Mouse (Mus musculus): ENCODE measurements at regions not wholly inside any gene's neighbourhood (a gene's known extent, or its start where the extent isn't known, plus 50 kb on each side); places are given as distances from the start of the nearest gene placed in this dataset.

DNA sequence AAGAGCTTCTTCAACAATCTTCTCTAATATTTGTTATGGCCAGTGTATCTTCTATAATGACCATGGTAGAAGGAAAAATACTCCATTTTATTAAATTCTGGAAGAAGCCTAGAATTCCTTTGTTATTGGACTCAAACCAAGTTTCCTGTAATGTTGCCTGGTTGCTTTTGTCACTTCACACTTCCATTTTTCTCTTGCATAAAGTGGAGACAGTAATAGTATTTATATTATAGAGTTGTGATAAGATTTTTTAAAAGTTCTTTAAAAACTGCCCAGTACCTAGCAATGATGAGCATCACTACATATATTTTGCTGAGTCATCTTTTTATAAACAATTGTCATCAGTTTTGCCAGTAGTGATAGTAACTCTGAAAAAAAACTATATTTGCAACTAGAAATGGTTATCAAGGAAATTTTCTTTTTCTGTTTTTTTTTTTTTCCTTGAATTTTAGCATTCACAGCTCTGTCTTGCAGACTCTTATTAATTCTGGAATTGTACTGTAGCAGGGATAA, 415.2 kb upstream of the Aga start:
- Histone ChIP-seq H3K27me3 (ENCODE audit: control insufficient read depth, insufficient read depth, low read length) (no peaks in the 10 kb centered on the region), H3K4me3 (replicated peaks; ENCODE audit: low read length) (no peak overlapping the region), H3K4me1 (replicated peaks; ENCODE audit: control insufficient read depth, insufficient read depth, low read length) (no peaks in the 10 kb centered on the region), H3K4me2 (replicated peaks) (no peak overlapping the region), H3K27ac (no peak overlapping the region), H3K36me3 (replicated peaks; ENCODE audit: control insufficient read depth, insufficient read depth) (no peaks in the 10 kb centered on the region), H3K9me3 (ENCODE audit: control insufficient read depth, low read length) (no peaks in the 10 kb centered on the region), H3K9ac (no peak overlapping the region)
- ATAC-seq (ENCODE audit: low FRiP score): no peak
- no peak for DNase-seq (ENCODE audit: low spot score)

- H3K4me2 ChIP-seq (replicated peaks): no peak overlapping the region
- H3K27ac ChIP-seq: no peak overlapping the region
- WGBS: 70% methylated on average over 6 of the region's 6 CpGs
- DNase-seq (ENCODE audit: low spot score): no peak
- H3K27me3 ChIP-seq (ENCODE audit: control insufficient read depth, insufficient read depth, low read length): no peaks in the 10 kb centered on the region
- H3K36me3 ChIP-seq (replicated peaks; ENCODE audit: control insufficient read depth, insufficient read depth): no peaks in the 10 kb centered on the region
- no peaks in the 10 kb centered on the region for H3K4me1 ChIP-seq (replicated peaks; ENCODE audit: control insufficient read depth, insufficient read depth, low read length)
- no peak for ATAC-seq (ENCODE audit: low FRiP score)
- H3K4me3 ChIP-seq (replicated peaks; ENCODE audit: low read length): no peak overlapping the region
- no peak overlapping the region for H3K9ac ChIP-seq
- no peaks in the 10 kb centered on the region for H3K9me3 ChIP-seq (ENCODE audit: control insufficient read depth, low read length)
Measured at GRCm38 (mm10) chr8:53140041-53140440, 371.5 kb upstream of the Aga start.

DNA sequence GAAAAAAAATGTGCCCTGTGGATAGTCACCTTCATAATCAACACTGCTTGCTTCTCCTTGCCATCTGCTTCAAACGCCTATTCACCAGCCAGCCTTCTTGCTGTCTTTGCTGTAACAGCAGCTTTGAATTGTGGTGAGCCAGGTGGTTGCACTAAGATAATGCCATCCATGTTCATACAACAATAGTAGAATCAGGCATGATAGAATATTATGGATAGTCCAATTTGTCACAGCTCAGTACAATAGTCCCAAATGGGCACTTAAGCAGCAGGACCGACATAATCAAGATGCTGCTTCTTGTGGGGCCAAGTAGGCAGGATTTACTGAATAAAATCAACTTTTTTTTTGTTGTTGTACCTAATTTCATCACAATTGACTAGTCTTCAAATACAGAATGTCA, 362.6 kb upstream of the Aga start:
- peak; percentile 29 for DNase-seq (ENCODE audit: low spot score)
- H3K9ac ChIP-seq: no peak overlapping the region
- no peak for ATAC-seq (ENCODE audit: low FRiP score)
- H3K4me1 ChIP-seq (replicated peaks; ENCODE audit: control insufficient read depth, insufficient read depth, low read length): no peaks in the 10 kb centered on the region
- H3K27me3 ChIP-seq (ENCODE audit: control insufficient read depth, insufficient read depth, low read length): no peaks in the 10 kb centered on the region
- H3K4me3 ChIP-seq (replicated peaks; ENCODE audit: low read length): no peak overlapping the region
- no peak overlapping the region for H3K4me2 ChIP-seq (replicated peaks)
- H3K27ac ChIP-seq: no peak overlapping the region
- WGBS: 40% methylated on average over 2 of the region's 2 CpGs
- no peaks in the 10 kb centered on the region for H3K36me3 ChIP-seq (replicated peaks; ENCODE audit: control insufficient read depth, insufficient read depth)
- no peaks in the 10 kb centered on the region for H3K9me3 ChIP-seq (ENCODE audit: control insufficient read depth, low read length)

GRCm38 (mm10) chr8:53164017-53164416, 347.5 kb upstream of the Aga start:
- no peaks in the 10 kb centered on the region for H3K27me3 ChIP-seq (ENCODE audit: control insufficient read depth, insufficient read depth, low read length)
- H3K4me1 ChIP-seq (replicated peaks; ENCODE audit: control insufficient read depth, insufficient read depth, low read length): no peaks in the 10 kb centered on the region
- WGBS: 57% methylated on average over 3 of the region's 3 CpGs
- H3K4me2 ChIP-seq (replicated peaks): no peak overlapping the region
- H3K9me3 ChIP-seq (ENCODE audit: control insufficient read depth, low read length): no peaks in the 10 kb centered on the region
- DNase-seq (ENCODE audit: low spot score): no peak
- H3K36me3 ChIP-seq (replicated peaks; ENCODE audit: control insufficient read depth, insufficient read depth): no peaks in the 10 kb centered on the region
- H3K4me3 ChIP-seq (replicated peaks; ENCODE audit: low read length): no peak overlapping the region
- no peak overlapping the region for H3K9ac ChIP-seq
- H3K27ac ChIP-seq: no peak overlapping the region
- no peak for ATAC-seq (ENCODE audit: low FRiP score)

DNA sequence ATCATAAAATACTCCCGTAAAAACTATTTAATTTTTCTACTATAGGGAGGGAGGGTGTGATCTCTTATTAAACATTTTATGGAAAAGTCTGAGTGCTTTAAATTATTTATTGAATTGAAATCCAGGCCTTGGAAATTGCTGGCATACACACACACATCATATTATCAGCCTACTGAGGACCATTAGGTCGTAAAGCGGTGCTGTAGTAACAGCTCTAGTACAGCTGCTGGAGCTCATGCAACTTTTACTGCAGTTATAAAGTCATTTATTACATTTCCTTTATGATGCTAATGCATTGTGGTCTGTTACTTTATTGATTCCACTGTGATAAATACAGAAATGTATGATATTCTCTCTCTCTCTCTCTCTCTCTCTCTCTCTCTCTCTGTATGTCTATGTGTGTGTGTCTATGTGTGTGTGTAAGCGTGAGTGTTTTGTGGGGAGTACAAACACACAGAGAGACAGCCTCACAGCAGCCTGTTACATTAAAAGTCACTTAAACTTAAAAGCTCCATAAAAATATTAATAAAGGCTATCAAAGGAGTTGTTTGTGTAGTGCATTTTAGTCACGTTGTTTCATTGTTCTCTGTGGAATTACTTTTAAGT, 339.7 kb upstream of the Aga start:
- no peak overlapping the region for H3K9ac ChIP-seq
- no peaks in the 10 kb centered on the region for H3K4me1 ChIP-seq (replicated peaks; ENCODE audit: control insufficient read depth, insufficient read depth, low read length)
- DNase-seq (ENCODE audit: low spot score) (no peak), ATAC-seq (ENCODE audit: low FRiP score) (no peak)
- no peaks in the 10 kb centered on the region for H3K9me3 ChIP-seq (ENCODE audit: control insufficient read depth, low read length)
- no peak overlapping the region for H3K27ac ChIP-seq
- no peak overlapping the region for H3K4me2 ChIP-seq (replicated peaks)
- WGBS: 76% methylated on average over 5 of the region's 5 CpGs
- H3K4me3 ChIP-seq (replicated peaks; ENCODE audit: low read length): no peak overlapping the region
- H3K27me3 ChIP-seq (ENCODE audit: control insufficient read depth, insufficient read depth, low read length): no peaks in the 10 kb centered on the region
- H3K36me3 ChIP-seq (replicated peaks; ENCODE audit: control insufficient read depth, insufficient read depth): no peaks in the 10 kb centered on the region

- Histone ChIP-seq H3K27ac (no peak overlapping the region), H3K4me1 (replicated peaks; ENCODE audit: control insufficient read depth, insufficient read depth, low read length) (no peaks in the 10 kb centered on the region), H3K9me3 (ENCODE audit: control insufficient read depth, low read length) (no peaks in the 10 kb centered on the region), H3K4me2 (replicated peaks) (no peak overlapping the region), H3K4me3 (replicated peaks; ENCODE audit: low read length) (no peak overlapping the region), H3K36me3 (replicated peaks; ENCODE audit: control insufficient read depth, insufficient read depth) (no peaks in the 10 kb centered on the region), H3K9ac (no peak overlapping the region), H3K27me3 (ENCODE audit: control insufficient read depth, insufficient read depth, low read length) (no peaks in the 10 kb centered on the region)
- 59% methylated on average over 1 of the region's 1 CpGs for WGBS
- no peak for DNase-seq (ENCODE audit: low spot score)
- ATAC-seq (ENCODE audit: low FRiP score): no peak
Measured at GRCm38 (mm10) chr8:53192519-53192918, 319.0 kb upstream of the Aga start.

GRCm38 (mm10) chr8:53222194-53222593, 289.3 kb upstream of the Aga start:
- WGBS: 85% methylated on average over 5 of the region's 5 CpGs
- no peak for ATAC-seq (ENCODE audit: low FRiP score)

More at GRCm38 (mm10) chr8:53222194-53222593, 289.3 kb upstream of the Aga start:
- no peaks in the 10 kb centered on the region for H3K36me3 ChIP-seq (replicated peaks; ENCODE audit: control insufficient read depth, insufficient read depth)
- no peak overlapping the region for H3K4me2 ChIP-seq (replicated peaks)
- no peak for DNase-seq (ENCODE audit: low spot score)
- no peaks in the 10 kb centered on the region for H3K9me3 ChIP-seq (ENCODE audit: control insufficient read depth, low read length)
- H3K27me3 ChIP-seq (ENCODE audit: control insufficient read depth, insufficient read depth, low read length): no peaks in the 10 kb centered on the region
- no peak overlapping the region for H3K4me3 ChIP-seq (replicated peaks; ENCODE audit: low read length)
- no peaks in the 10 kb centered on the region for H3K4me1 ChIP-seq (replicated peaks; ENCODE audit: control insufficient read depth, insufficient read depth, low read length)
- no peak overlapping the region for H3K27ac ChIP-seq
- no peak overlapping the region for H3K9ac ChIP-seq

All from hindbrain, embryonic 14.5 days (tissue).